Mouse (Mus musculus): ENCODE data around the gene Ctdspl2.
A peak's percentile ranks its signal among the peaks of the same experiment; 100 is the strongest.

Ctdspl2 gene

DNA sequence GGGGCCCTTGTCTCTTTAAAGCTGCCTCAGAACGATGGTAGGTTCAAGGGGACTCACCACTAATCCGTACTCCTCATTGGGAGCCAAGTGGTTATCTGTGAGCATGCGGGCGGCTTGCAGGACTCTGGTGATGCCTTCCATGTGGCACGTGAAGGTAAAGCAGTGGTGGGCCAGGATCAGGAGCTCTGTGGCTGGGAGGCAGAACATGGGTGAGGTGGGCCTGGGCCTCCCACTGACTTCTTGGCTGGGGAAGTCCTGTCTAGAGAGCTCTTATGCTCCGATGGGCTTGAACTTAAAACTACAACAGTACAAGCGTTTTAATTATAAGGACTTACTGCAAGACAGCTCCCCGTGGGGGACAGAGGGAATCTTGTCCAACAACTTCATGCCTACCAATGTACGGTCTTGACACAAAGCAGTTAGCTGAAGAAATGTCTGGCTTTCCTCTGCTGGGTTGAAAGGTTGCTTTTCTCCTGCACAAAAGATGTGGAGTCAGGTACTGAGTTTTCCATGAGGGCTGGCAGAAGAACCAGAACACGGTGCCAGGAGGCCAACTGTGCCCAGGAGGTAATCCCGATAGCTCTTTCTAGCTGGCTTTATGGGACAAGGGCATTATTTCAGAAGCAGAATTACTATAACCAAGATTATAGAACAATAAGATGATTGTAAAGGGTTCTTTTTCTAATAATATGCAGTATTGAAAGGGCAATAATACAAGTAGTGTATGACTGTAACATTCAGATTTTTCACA, 103.7 kb downstream of the Ctdspl2 start:
- peak; percentile 41 for DNase-seq

Measured in cerebellum, adult 11 months (tissue).